Mouse (Mus musculus) C2C12 (cell line): Measurements from ENCODE around the gene Lypd3. TPM values are rescaled to one million over a fixed set of nuclear protein-coding genes. Genes with fewer than 3 reads are reported as not detected.

Source experiments
- H3K27me3 ChIP-seq: one replicate; pipeline ENCODE4 v1.6.1; 2011; ENCODE audit not compliant: control insufficient read depth, insufficient read depth, insufficient read length
- H3K36me3 ChIP-seq: one replicate; pipeline ENCODE4 v1.6.1; 2011; ENCODE audit not compliant: control insufficient read depth, insufficient read depth
- H3K4me3 ChIP-seq: one replicate; pipeline ENCODE4 v1.5.1; 2011; ENCODE audit warnings: mild to moderate bottlenecking, control low read depth; ENCODE audit not compliant: poor library complexity, insufficient read depth, severe bottlenecking
- H3K79me2 ChIP-seq: one replicate; pipeline ENCODE4 v1.6.1; 2011; ENCODE audit not compliant: control insufficient read depth, insufficient read depth
- H3K79me3 ChIP-seq: one replicate; pipeline ENCODE4 v1.6.1; 2011; ENCODE audit warnings: low read depth, control low read depth
- H3ac ChIP-seq: one replicate; pipeline ENCODE3; 2011; ENCODE audit warnings: low read depth; ENCODE audit not compliant: control insufficient read depth, insufficient read length
- CEBPB ChIP-seq: IDR thresholded peaks from one replicate; pipeline ENCODE4 v1.6.1; 2011; ENCODE audit warnings: low read depth, mild to moderate bottlenecking, control low read depth, moderate library complexity
- CTCF ChIP-seq: IDR thresholded peaks from one replicate; pipeline ENCODE4 v1.5.1; 2011; ENCODE audit not compliant: control insufficient read depth, insufficient read depth, insufficient read length
- FOSL1 ChIP-seq: IDR thresholded peaks from one replicate; pipeline ENCODE4 v1.8.0; 2011; ENCODE audit warnings: mild to moderate bottlenecking, low read length; ENCODE audit not compliant: poor library complexity, insufficient read depth, severe bottlenecking
- MAX ChIP-seq: IDR thresholded peaks from one replicate; pipeline ENCODE4 v1.6.1; 2011; ENCODE audit warnings: mild to moderate bottlenecking, control low read depth
- MYOD1 ChIP-seq: IDR thresholded peaks from one replicate; pipeline ENCODE4 v1.6.1; 2011; ENCODE audit warnings: low read depth; ENCODE audit not compliant: control insufficient read depth, insufficient read length
- MYOG ChIP-seq: IDR thresholded peaks from one replicate; pipeline ENCODE4 v1.6.1; 2011; ENCODE audit not compliant: control insufficient read depth, insufficient read length; ENCODE audit errors: extremely low read depth
- USF1 ChIP-seq: IDR thresholded peaks from one replicate; pipeline ENCODE4 v1.6.1; 2011; ENCODE audit warnings: low read depth, mild to moderate bottlenecking, control low read depth, moderate library complexity
- polyA plus RNA-seq: library from polyadenylated mRNA; unstranded; fragments of >200 nt; fragmentation: generic; extraction: Trizol; gene quantifications from one replicate; pipeline ENCODE4 v1.2.1, GENCODE M21; 2012; ENCODE audit warnings: missing spikeins

Lypd3 gene
- polyA plus RNA-seq, 1 experiment: not detected

GRCm38 (mm10) chr7:24659737-24660357, 23.5 kb downstream of the Lypd3 start:
- H3K79me3 ChIP-seq: no peaks in the 10 kb centered on the region
- TF ChIP-seq USF1 (no peak), MYOG (no peak), FOSL1 (no peak)
- H3ac ChIP-seq: no peak overlapping the region
- no peaks in the 10 kb centered on the region for H3K79me2 ChIP-seq
- no peaks in the 10 kb centered on the region for H3K36me3 ChIP-seq
- no peak overlapping the region for H3K4me3 ChIP-seq
- peaks cover 3% of the 10 kb centered on the region for H3K27me3 ChIP-seq

GRCm38 (mm10) chr7:24661118-24661904, 25.0 kb downstream of the Lypd3 start:
- Histone ChIP-seq H3K4me3 (no peak overlapping the region), H3K36me3 (no peaks in the 10 kb centered on the region), H3K79me2 (no peaks in the 10 kb centered on the region), H3ac (no peak overlapping the region), H3K27me3 (peaks cover 17% of the 10 kb centered on the region), H3K79me3 (no peaks in the 10 kb centered on the region)
- no peak for TF ChIP-seq MAX
- no peak for TF ChIP-seq MYOG
- no peak for TF ChIP-seq FOSL1
- no peak for TF ChIP-seq USF1
- TF ChIP-seq MYOD1: no peak
- no peak for TF ChIP-seq CEBPB
- TF ChIP-seq CTCF: no peak

- no peak overlapping the region for H3ac ChIP-seq
- H3K79me2 ChIP-seq: no peaks in the 10 kb centered on the region
- H3K79me3 ChIP-seq: no peaks in the 10 kb centered on the region
- TF ChIP-seq CTCF (peak; percentile 53), MYOD1 (no peak)
- no peaks in the 10 kb centered on the region for H3K36me3 ChIP-seq
- H3K4me3 ChIP-seq: no peak overlapping the region
- peaks cover 28% of the 10 kb centered on the region for H3K27me3 ChIP-seq
Observed at GRCm38 (mm10) chr7:24662575-24662974, 26.2 kb downstream of the Lypd3 start.

- no peak for TF ChIP-seq MYOD1
- TF ChIP-seq USF1: no peak
- no peak for TF ChIP-seq MYOG
- no peak for TF ChIP-seq MAX
- no peak for TF ChIP-seq FOSL1
- no peak for TF ChIP-seq CEBPB
- no peak for TF ChIP-seq CTCF
- H3K27me3 ChIP-seq: peaks cover 41% of the 10 kb centered on the region
Observed at GRCm38 (mm10) chr7:24664301-24664700, 28.0 kb downstream of the Lypd3 start.

GRCm38 (mm10) chr7:24664959-24665358, 28.6 kb downstream of the Lypd3 start:
- Histone ChIP-seq H3K36me3 (no peaks in the 10 kb centered on the region), H3ac (no peak overlapping the region), H3K27me3 (peaks cover 47% of the 10 kb centered on the region), H3K4me3 (no peak overlapping the region), H3K79me3 (no peaks in the 10 kb centered on the region), H3K79me2 (no peaks in the 10 kb centered on the region)
- TF ChIP-seq MAX (no peak), CTCF (no peak), MYOD1 (no peak), USF1 (no peak), FOSL1 (no peak), CEBPB (no peak), MYOG (no peak)

More at GRCm38 (mm10) chr7:24664301-24664700, 28.0 kb downstream of the Lypd3 start:
- Histone ChIP-seq H3K79me2 (no peaks in the 10 kb centered on the region), H3K36me3 (no peaks in the 10 kb centered on the region), H3K4me3 (no peak overlapping the region), H3K79me3 (no peaks in the 10 kb centered on the region), H3ac (no peak overlapping the region)

- TF ChIP-seq CEBPB (no peak), MYOG (no peak), CTCF (no peak), FOSL1 (no peak), MYOD1 (no peak), USF1 (no peak), MAX (no peak)
- H3K79me3 ChIP-seq: no peaks in the 10 kb centered on the region
- peaks cover 41% of the 10 kb centered on the region for H3K27me3 ChIP-seq
- no peaks in the 10 kb centered on the region for H3K79me2 ChIP-seq
- H3K36me3 ChIP-seq: no peaks in the 10 kb centered on the region
- no peak overlapping the region for H3K4me3 ChIP-seq
- H3ac ChIP-seq: no peak overlapping the region
Observed at GRCm38 (mm10) chr7:24671944-24672439, 35.6 kb downstream of the Lypd3 start.
